7 mouse cellular contexts compared by ENCODE assay signal in genomic region chr4:43043644-43044357, GRCm38 (mm10). TPM values are rescaled to one million over a fixed set of nuclear protein-coding genes. Genes with fewer than 3 reads are reported as not detected.
DNase-seq lines count a peak whose midpoint lies in the region; ATAC-seq lines count a peak whose summit lies in the region.

No protein-coding gene starts in this region.

- H3K4me1 ChIP-seq in embryonic facial prominence, embryonic 15.5 days, result peaks cover 34% of the 10 kb centered on the region
- H3K4me1 ChIP-seq in megakaryocyte, embryonic 14.5 days, result peaks cover 60% of the 10 kb centered on the region

- 19% methylated on average over 7 of the region's 7 CpGs for WGBS in embryonic facial prominence, embryonic 15.5 days

- H3K27me3 ChIP-seq in embryonic facial prominence, embryonic 15.5 days, result no peaks in the 10 kb centered on the region
- no peaks in the 10 kb centered on the region for H3K27me3 ChIP-seq in megakaryocyte, embryonic 14.5 days (replicated peaks)

- H3K9me3 ChIP-seq in embryonic facial prominence, embryonic 15.5 days (replicated peaks), result no peaks in the 10 kb centered on the region
- no peaks in the 10 kb centered on the region for H3K9me3 ChIP-seq in megakaryocyte, embryonic 14.5 days

- no peak overlapping the region for H3K9ac ChIP-seq in embryonic facial prominence, embryonic 15.5 days

- H3K4me2 ChIP-seq in embryonic facial prominence, embryonic 15.5 days (replicated peaks), result peak overlapping the region; percentile 63

- ATAC-seq in embryonic facial prominence, embryonic 15.5 days (ENCODE audit: insufficient number of reproducible peaks, low FRiP score, low TSS enrichment, low read depth), result peak; percentile 5; the same call in 1 of the 2 replicates
- peak; percentile 7 to 23; a peak in 3 of 4 replicates for ATAC-seq in hematopoietic stem cell, adult 5-6 weeks (replicated peaks in 1 of 2; ENCODE audit: insufficient read depth in 1 of 2, low FRiP score in 2 of 2, low TSS enrichment in 1 of 2, low read depth in 1 of 2, poor library complexity in 2 of 2, severe bottlenecking in 2 of 2)

- H3K27ac ChIP-seq in embryonic facial prominence, embryonic 15.5 days (replicated peaks), result peak overlapping the region; percentile 75

- H3K36me3 ChIP-seq in embryonic facial prominence, embryonic 15.5 days, result no peaks in the 10 kb centered on the region
- no peaks in the 10 kb centered on the region for H3K36me3 ChIP-seq in megakaryocyte, embryonic 14.5 days (replicated peaks; ENCODE audit: low read length)

- DNase-seq in CD8-positive naive resting alpha-beta T cell, adult 2 months (ENCODE audit: low read depth in 2 of 2, low spot score in 2 of 2), result peak; percentile 52 to 57
- DNase-seq in R1 (ENCODE audit: low read depth, low spot score), result peak; percentile 97
- peak; percentile 45 to 64 for DNase-seq in layer of hippocampus, postnatal 14 days (ENCODE audit: low spot score in 2 of 2)
- peak; percentile 44 for DNase-seq in right cerebral cortex, postnatal 25 days

- peak overlapping the region; percentile 11; the same call in 1 of the 2 replicates for H3K4me3 ChIP-seq in embryonic facial prominence, embryonic 15.5 days (replicated peaks)
- peak overlapping the region; percentile 94 for H3K4me3 ChIP-seq in megakaryocyte, embryonic 14.5 days (replicated peaks)

RNA-seq across cellular contexts. Expression of gene Fam214b, which starts 2.2 kb away (rescaled TPM):
- 16.9 and 17.2 TPM in 2 replicates for polyA plus RNA-seq in embryonic facial prominence, embryonic 15.5 days (2015; fragmentation: Nextera tagmentation; extraction: Ambion mirVana)
- 2.3 and 6.2 TPM in 2 replicates for total RNA-seq in hematopoietic stem cell, adult 5-6 weeks (2017)
- 10 to 100 TPM; 35.0 to 40.2 TPM for total RNA-seq in layer of hippocampus, postnatal 14 days (2021)
- 79.7 and 92.7 TPM in 2 replicates for polyA plus RNA-seq in megakaryocyte, embryonic 14.5 days (2012; ENCODE audit: insufficient read depth, low replicate concordance)

RNA-seq across cellular contexts. Expression of gene Stoml2, which starts 12.3 kb away (rescaled TPM):
- 294 and 307 TPM in 2 replicates for polyA plus RNA-seq in embryonic facial prominence, embryonic 15.5 days (2015; fragmentation: Nextera tagmentation; extraction: Ambion mirVana)
- 94.2 and 140 TPM in 2 replicates for total RNA-seq in hematopoietic stem cell, adult 5-6 weeks (2017)
- 100 to 1,000 TPM; 102 to 103 TPM for total RNA-seq in layer of hippocampus, postnatal 14 days (2021)
- 76.4 and 102 TPM in 2 replicates for polyA plus RNA-seq in megakaryocyte, embryonic 14.5 days (2012; ENCODE audit: insufficient read depth, low replicate concordance)

RNA-seq across cellular contexts. Expression of gene Unc13b, which starts 15.0 kb away (rescaled TPM):
- polyA plus RNA-seq in embryonic facial prominence, embryonic 15.5 days (2015; fragmentation: Nextera tagmentation; extraction: Ambion mirVana), result 4.9 and 6.3 TPM in 2 replicates
- total RNA-seq in hematopoietic stem cell, adult 5-6 weeks (2017), result 5.0 and 7.6 TPM in 2 replicates
- total RNA-seq in layer of hippocampus, postnatal 14 days (2021), result 10 to 100 TPM; 48.4 to 53.3 TPM
- polyA plus RNA-seq in megakaryocyte, embryonic 14.5 days (2012; ENCODE audit: insufficient read depth, low replicate concordance), result 0.14 and 0.54 TPM in 2 replicates

RNA-seq across cellular contexts. Expression of gene Pigo, which starts 18.2 kb away (rescaled TPM):
- polyA plus RNA-seq in embryonic facial prominence, embryonic 15.5 days (2015; fragmentation: Nextera tagmentation; extraction: Ambion mirVana), result 23.4 and 23.9 TPM in 2 replicates
- 5.9 and 11.4 TPM in 2 replicates for total RNA-seq in hematopoietic stem cell, adult 5-6 weeks (2017)
- 10 to 100 TPM; 29.1 to 32.0 TPM for total RNA-seq in layer of hippocampus, postnatal 14 days (2021)
- polyA plus RNA-seq in megakaryocyte, embryonic 14.5 days (2012; ENCODE audit: insufficient read depth, low replicate concordance), result 2.7 and 7.6 TPM in 2 replicates

RNA-seq across cellular contexts. Expression of gene Fancg, which starts 33.5 kb away (rescaled TPM):
- polyA plus RNA-seq in embryonic facial prominence, embryonic 15.5 days (2015; fragmentation: Nextera tagmentation; extraction: Ambion mirVana), result 19.8 and 22.3 TPM in 2 replicates
- 13.8 and 25.6 TPM in 2 replicates for total RNA-seq in hematopoietic stem cell, adult 5-6 weeks (2017)
- 10 to 100 TPM in 1 of 2 experiments, 1 to 10 TPM in 1; 9.9 to 11.6 TPM for total RNA-seq in layer of hippocampus, postnatal 14 days (2021)
- 4.9 and 7.4 TPM in 2 replicates for polyA plus RNA-seq in megakaryocyte, embryonic 14.5 days (2012; ENCODE audit: insufficient read depth, low replicate concordance)

Comparison
In these comparisons a context has a peak if more than half of its experiments do, and no peak if none do; other contexts are left out.
1. Peak in every context shown above with its lines: DNase-seq, ATAC-seq, H3K4me3 ChIP-seq and H3K27ac ChIP-seq.
2. DNase-seq: peak in every context shown above with its lines; median percentile 97 in R1; 54 in CD8-positive naive resting alpha-beta T cell, adult 2 months; 54 in layer of hippocampus, postnatal 14 days; 44 in right cerebral cortex, postnatal 25 days.